Mouse (Mus musculus): ENCODE measurements around the gene Cenpv. TPM values are rescaled to one million over a fixed set of nuclear protein-coding genes. Genes with fewer than 3 reads are reported as not detected.

Cenpv gene
- polyA plus RNA-seq, 1 experiment from 2014 or later: 13.6 TPM

DNA sequence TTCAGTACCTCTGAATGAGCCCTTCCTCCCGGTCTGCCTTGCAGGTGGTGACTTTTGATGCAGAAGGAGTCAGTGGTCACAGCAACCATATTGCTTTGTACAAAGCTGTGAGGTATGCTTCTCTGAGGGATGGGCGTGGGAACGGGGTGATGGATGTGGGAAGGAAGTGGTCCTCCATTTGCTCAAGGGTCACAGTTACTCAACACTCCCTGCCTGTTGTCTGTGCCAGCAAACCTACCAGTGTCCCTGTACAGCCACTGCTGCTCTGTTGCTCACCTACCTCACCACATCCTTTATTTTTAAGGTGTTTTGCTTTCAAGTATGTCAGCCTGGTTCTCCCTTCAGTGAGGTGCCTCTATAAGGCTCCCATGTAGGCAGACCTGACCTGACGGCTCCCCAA lies 31.4 kb downstream of the Cenpv start:
- 85% methylated on average over 4 of the region's 4 CpGs for WGBS (ENCODE audit: insufficient replicate concordance)
- no peaks in the 10 kb centered on the region for H3K9me3 ChIP-seq (replicated peaks; ENCODE audit: control insufficient read depth, low read length)
- H3K27me3 ChIP-seq (ENCODE audit: control insufficient read depth, insufficient read depth, low read length): no peaks in the 10 kb centered on the region
- no peak for ATAC-seq (replicated peaks; ENCODE audit: insufficient number of reproducible peaks, low FRiP score, low TSS enrichment)
- no peak overlapping the region for H3K4me3 ChIP-seq (ENCODE audit: low read depth, low read length)
- no peak overlapping the region for H3K9ac ChIP-seq (ENCODE audit: low read depth, low read length)
- H3K4me2 ChIP-seq: no peak overlapping the region
- no peaks in the 10 kb centered on the region for H3K4me1 ChIP-seq (ENCODE audit: control insufficient read depth, insufficient read depth, low read length)
- no peak overlapping the region for H3K27ac ChIP-seq (ENCODE audit: low read depth, low read length)
- H3K36me3 ChIP-seq (ENCODE audit: control insufficient read depth, insufficient read depth, low read length): no peaks in the 10 kb centered on the region; the same call in 1 of the 2 replicates

DNA sequence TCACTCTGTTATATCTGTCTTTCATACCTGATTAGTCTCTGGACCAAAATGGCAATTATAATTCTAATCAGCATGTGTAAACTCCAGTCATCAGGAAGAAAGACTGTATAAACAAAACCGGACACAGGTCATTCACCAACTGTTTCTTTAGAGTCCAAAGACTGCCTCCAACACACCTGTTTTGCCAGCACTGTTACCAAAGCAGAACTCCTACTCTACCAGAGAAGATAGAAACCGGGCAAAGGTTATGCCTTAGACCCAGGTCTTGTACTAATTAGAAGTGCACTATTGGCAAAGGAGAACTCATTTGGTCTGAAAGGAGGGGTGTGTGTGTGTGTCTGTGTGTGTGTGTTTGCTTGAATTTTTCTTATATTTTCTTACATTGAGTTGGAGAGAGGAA lies 38.5 kb downstream of the Cenpv start:
- H3K4me3 ChIP-seq (ENCODE audit: low read depth, low read length): no peak overlapping the region
- H3K9ac ChIP-seq (ENCODE audit: low read depth, low read length): no peak overlapping the region
- no peak overlapping the region for H3K4me2 ChIP-seq
- 78% methylated on average over 2 of the region's 2 CpGs for WGBS (ENCODE audit: insufficient replicate concordance)
- no peaks in the 10 kb centered on the region for H3K36me3 ChIP-seq (ENCODE audit: control insufficient read depth, insufficient read depth, low read length)
- H3K4me1 ChIP-seq (ENCODE audit: control insufficient read depth, insufficient read depth, low read length): peaks cover 2% of the 10 kb centered on the region; the same call in 1 of the 2 replicates
- no peak overlapping the region for H3K27ac ChIP-seq (ENCODE audit: low read depth, low read length)
- no peak for ATAC-seq (replicated peaks; ENCODE audit: insufficient number of reproducible peaks, low FRiP score, low TSS enrichment)
- H3K27me3 ChIP-seq (ENCODE audit: control insufficient read depth, insufficient read depth, low read length): no peaks in the 10 kb centered on the region
- no peaks in the 10 kb centered on the region for H3K9me3 ChIP-seq (replicated peaks; ENCODE audit: control insufficient read depth, low read length)

DNA sequence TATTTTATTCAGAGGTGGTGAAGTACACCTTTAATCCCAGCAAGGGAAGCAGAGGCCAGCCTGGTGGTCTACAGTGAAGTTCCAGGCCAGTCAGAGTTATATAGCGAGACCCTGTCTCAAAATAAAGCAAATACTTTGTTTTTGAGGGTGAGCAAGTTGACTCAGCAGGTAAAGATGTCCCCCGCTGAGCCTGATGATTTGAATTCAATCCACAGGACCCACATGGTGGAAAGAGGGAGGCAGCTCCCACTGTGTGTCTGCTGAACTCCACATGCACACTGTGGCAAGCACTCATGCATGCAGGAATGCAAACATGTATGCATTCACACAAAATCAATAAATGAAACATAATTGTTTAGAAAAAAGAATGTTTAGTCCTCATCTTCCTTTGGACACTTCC lies 40.3 kb downstream of the Cenpv start:
- no peak overlapping the region for H3K9ac ChIP-seq (ENCODE audit: low read depth, low read length)
- no peaks in the 10 kb centered on the region for H3K36me3 ChIP-seq (ENCODE audit: control insufficient read depth, insufficient read depth, low read length)
- H3K9me3 ChIP-seq (replicated peaks; ENCODE audit: control insufficient read depth, low read length): no peaks in the 10 kb centered on the region
- no peaks in the 10 kb centered on the region for H3K27me3 ChIP-seq (ENCODE audit: control insufficient read depth, insufficient read depth, low read length)
- WGBS (ENCODE audit: insufficient replicate concordance): 87% methylated on average over 2 of the region's 2 CpGs
- H3K4me2 ChIP-seq: no peak overlapping the region
- H3K27ac ChIP-seq (ENCODE audit: low read depth, low read length): no peak overlapping the region
- no peak overlapping the region for H3K4me3 ChIP-seq (ENCODE audit: low read depth, low read length)
- ATAC-seq (replicated peaks; ENCODE audit: insufficient number of reproducible peaks, low FRiP score, low TSS enrichment): no peak
- peaks cover 14% of the 10 kb centered on the region for H3K4me1 ChIP-seq (ENCODE audit: control insufficient read depth, insufficient read depth, low read length)

DNA sequence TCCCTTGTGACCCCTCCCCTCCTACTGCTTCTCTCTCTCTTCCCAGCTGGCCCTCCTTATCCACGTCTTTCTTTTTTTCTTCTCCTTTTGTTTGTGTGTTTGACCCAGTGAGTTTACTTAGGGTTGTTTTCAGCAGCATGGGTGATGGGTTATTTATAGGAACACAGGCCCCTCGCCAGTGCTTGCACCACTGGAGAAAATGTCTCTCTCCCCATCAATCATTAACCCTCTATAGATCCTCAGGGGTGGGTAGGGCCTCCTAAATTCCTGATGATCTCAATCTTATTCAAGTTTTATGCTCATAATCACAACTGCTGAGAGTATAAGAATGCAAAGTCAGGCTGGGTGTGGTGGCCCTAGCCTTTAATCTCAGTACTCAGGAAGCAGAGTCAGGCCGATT lies 41.9 kb downstream of the Cenpv start:
- no peak overlapping the region for H3K27ac ChIP-seq (ENCODE audit: low read depth, low read length)
- no peaks in the 10 kb centered on the region for H3K9me3 ChIP-seq (replicated peaks; ENCODE audit: control insufficient read depth, low read length)
- H3K9ac ChIP-seq (ENCODE audit: low read depth, low read length): no peak overlapping the region
- no peak overlapping the region for H3K4me3 ChIP-seq (ENCODE audit: low read depth, low read length)
- H3K27me3 ChIP-seq (ENCODE audit: control insufficient read depth, insufficient read depth, low read length): no peaks in the 10 kb centered on the region
- ATAC-seq (replicated peaks; ENCODE audit: insufficient number of reproducible peaks, low FRiP score, low TSS enrichment): no peak
- H3K4me1 ChIP-seq (ENCODE audit: control insufficient read depth, insufficient read depth, low read length): peaks cover 14% of the 10 kb centered on the region
- no peaks in the 10 kb centered on the region for H3K36me3 ChIP-seq (ENCODE audit: control insufficient read depth, insufficient read depth, low read length)
- WGBS (ENCODE audit: insufficient replicate concordance): 53% methylated on average over 3 of the region's 3 CpGs
- no peak overlapping the region for H3K4me2 ChIP-seq

DNA sequence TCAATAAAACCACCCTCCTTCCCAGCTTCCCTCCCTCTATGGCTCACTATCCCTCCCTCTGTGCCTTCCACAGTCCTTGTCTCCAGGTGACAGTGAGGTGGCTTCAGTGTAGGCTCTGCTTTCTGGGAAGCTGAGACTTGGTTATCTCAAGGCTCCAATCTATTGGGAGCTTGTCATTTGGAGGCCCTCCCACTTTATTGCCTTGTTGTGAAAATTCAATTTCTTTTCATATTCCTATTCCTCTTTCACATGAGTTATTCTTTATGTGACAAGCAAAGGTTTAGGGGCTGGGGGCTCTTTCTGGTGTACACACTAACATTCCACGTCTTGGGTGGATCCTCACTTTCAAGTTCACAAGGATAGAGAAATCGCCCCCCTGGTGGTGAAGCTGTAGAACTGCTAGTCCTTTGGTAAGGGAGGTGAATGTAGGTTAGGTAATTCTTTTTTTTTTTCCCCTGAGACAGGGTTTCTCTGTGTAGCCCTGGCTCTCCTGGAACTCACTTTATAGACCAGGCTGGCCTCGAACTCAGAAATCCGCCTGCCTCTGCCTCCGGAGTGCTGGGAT lies 42.8 kb downstream of the Cenpv start:
- H3K9ac ChIP-seq (ENCODE audit: low read depth, low read length): no peak overlapping the region
- no peak for ATAC-seq (replicated peaks; ENCODE audit: insufficient number of reproducible peaks, low FRiP score, low TSS enrichment)
- no peak overlapping the region for H3K27ac ChIP-seq (ENCODE audit: low read depth, low read length)
- H3K36me3 ChIP-seq (ENCODE audit: control insufficient read depth, insufficient read depth, low read length): no peaks in the 10 kb centered on the region
- no peak overlapping the region for H3K4me3 ChIP-seq (ENCODE audit: low read depth, low read length)
- H3K4me1 ChIP-seq (ENCODE audit: control insufficient read depth, insufficient read depth, low read length): peaks cover 14% of the 10 kb centered on the region
- H3K27me3 ChIP-seq (ENCODE audit: control insufficient read depth, insufficient read depth, low read length): no peaks in the 10 kb centered on the region
- WGBS (ENCODE audit: insufficient replicate concordance): 43% methylated on average over 5 of the region's 5 CpGs
- no peak overlapping the region for H3K4me2 ChIP-seq
- no peaks in the 10 kb centered on the region for H3K9me3 ChIP-seq (replicated peaks; ENCODE audit: control insufficient read depth, low read length)

DNA sequence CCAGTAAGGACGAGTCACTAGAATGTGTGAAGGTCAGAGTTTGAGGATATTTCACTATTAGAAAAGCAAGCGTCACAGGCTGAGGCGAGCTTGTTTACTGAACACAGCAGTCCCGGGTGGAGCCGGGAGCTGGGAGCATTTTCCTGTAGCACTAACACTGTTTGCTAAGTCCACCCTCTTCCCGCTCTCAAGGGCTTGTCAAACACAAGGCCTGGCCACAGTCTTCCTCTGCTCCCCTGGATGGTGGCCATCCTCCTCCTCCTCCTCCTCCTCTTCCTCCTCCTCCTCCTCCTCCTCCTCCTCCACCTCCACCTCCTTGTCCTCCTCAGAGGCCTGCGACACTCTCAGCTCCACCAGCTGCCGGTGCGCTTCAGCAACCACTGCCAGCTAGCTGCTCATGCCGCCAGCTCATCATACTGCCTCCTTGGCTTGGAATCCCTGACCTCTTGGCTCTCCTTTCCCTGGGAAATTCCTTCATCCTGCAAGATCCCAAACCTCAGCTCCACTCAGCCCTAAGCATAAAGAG lies 43.7 kb downstream of the Cenpv start:
- no peak overlapping the region for H3K4me3 ChIP-seq (ENCODE audit: low read depth, low read length)
- no peak for ATAC-seq (replicated peaks; ENCODE audit: insufficient number of reproducible peaks, low FRiP score, low TSS enrichment)
- WGBS (ENCODE audit: insufficient replicate concordance): 34% methylated on average over 10 of the region's 10 CpGs
- no peaks in the 10 kb centered on the region for H3K9me3 ChIP-seq (replicated peaks; ENCODE audit: control insufficient read depth, low read length)
- peaks cover 14% of the 10 kb centered on the region for H3K4me1 ChIP-seq (ENCODE audit: control insufficient read depth, insufficient read depth, low read length)
- no peaks in the 10 kb centered on the region for H3K36me3 ChIP-seq (ENCODE audit: control insufficient read depth, insufficient read depth, low read length)
- no peaks in the 10 kb centered on the region for H3K27me3 ChIP-seq (ENCODE audit: control insufficient read depth, insufficient read depth, low read length)
- H3K4me2 ChIP-seq: no peak overlapping the region; the same call in 1 of the 2 replicates
- peak overlapping the region; percentile 13 for H3K9ac ChIP-seq (ENCODE audit: low read depth, low read length)
- H3K27ac ChIP-seq (ENCODE audit: low read depth, low read length): peak overlapping the region; percentile 57

DNA sequence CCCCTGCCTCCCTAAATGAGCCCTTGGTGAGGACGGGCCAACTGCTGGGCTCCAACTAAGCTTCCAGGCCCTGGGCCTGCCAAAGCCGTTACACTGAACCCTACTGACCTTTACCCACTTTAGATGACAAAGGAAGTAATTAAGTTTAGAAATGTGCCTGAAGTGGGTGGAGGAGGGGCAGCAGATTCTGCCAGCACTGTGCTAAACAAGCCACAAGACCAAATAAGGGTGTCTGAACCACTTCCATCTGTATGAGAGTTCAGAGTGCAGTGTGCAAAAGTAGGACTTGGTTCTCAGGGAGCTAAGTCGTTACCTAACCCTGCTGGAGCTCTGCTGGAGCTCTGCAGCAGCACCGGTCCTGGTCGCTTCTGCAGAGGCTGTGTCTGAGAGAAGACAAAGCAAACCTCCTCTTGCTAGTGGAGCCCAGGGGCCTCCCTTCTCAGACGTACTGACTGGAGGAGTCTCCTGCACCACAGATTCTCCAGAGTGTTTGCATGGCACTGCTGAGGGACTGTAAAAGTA lies 44.2 kb downstream of the Cenpv start:
- no peaks in the 10 kb centered on the region for H3K36me3 ChIP-seq (ENCODE audit: control insufficient read depth, insufficient read depth, low read length)
- H3K27me3 ChIP-seq (ENCODE audit: control insufficient read depth, insufficient read depth, low read length): no peaks in the 10 kb centered on the region
- 13% methylated on average over 6 of the region's 6 CpGs for WGBS (ENCODE audit: insufficient replicate concordance)
- no peak; the same call in 1 of the 2 replicates for ATAC-seq (replicated peaks; ENCODE audit: insufficient number of reproducible peaks, low FRiP score, low TSS enrichment)
- peak overlapping the region; percentile 13 for H3K9ac ChIP-seq (ENCODE audit: low read depth, low read length)
- H3K27ac ChIP-seq (ENCODE audit: low read depth, low read length): peak overlapping the region; percentile 57
- no peak overlapping the region for H3K4me3 ChIP-seq (ENCODE audit: low read depth, low read length)
- H3K9me3 ChIP-seq (replicated peaks; ENCODE audit: control insufficient read depth, low read length): no peaks in the 10 kb centered on the region
- H3K4me1 ChIP-seq (ENCODE audit: control insufficient read depth, insufficient read depth, low read length): peaks cover 14% of the 10 kb centered on the region
- no peak overlapping the region; the same call in 1 of the 2 replicates for H3K4me2 ChIP-seq

DNA sequence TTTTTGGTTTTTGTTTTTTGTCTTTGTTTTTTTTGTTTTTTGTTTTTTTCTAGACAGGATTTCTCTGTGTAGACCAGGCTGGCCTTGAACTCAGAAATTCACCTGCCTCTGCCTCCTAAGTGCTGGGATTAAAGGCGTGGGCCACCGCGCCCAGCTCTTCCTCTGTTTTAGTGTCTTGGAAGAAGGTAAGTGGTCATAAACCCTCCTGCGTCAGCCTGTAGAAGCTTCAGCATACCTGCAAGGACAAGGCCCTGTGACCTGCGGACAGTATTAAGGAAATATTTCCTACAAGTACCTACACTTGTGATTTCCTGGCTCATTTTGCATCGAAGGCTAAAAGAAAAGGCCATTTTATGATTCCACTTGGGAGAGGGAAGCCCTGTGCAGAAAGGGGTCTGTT lies 45.4 kb downstream of the Cenpv start:
- Histone ChIP-seq H3K4me2 (no peak overlapping the region), H3K27me3 (ENCODE audit: control insufficient read depth, insufficient read depth, low read length) (no peaks in the 10 kb centered on the region), H3K4me3 (ENCODE audit: low read depth, low read length) (no peak overlapping the region), H3K9me3 (replicated peaks; ENCODE audit: control insufficient read depth, low read length) (no peaks in the 10 kb centered on the region), H3K36me3 (ENCODE audit: control insufficient read depth, insufficient read depth, low read length) (no peaks in the 10 kb centered on the region), H3K9ac (ENCODE audit: low read depth, low read length) (no peak overlapping the region), H3K27ac (ENCODE audit: low read depth, low read length) (no peak overlapping the region), H3K4me1 (ENCODE audit: control insufficient read depth, insufficient read depth, low read length) (peaks cover 14% of the 10 kb centered on the region)
- WGBS (ENCODE audit: insufficient replicate concordance): 92% methylated on average over 6 of the region's 6 CpGs
- ATAC-seq (replicated peaks; ENCODE audit: insufficient number of reproducible peaks, low FRiP score, low TSS enrichment): no peak
